Mouse (Mus musculus) embryonic facial prominence, embryonic 12.5 days (tissue): Measurements from ENCODE around the gene Pemt. TPM values are rescaled to one million over a fixed set of nuclear protein-coding genes. Genes with fewer than 3 reads are reported as not detected.

Experiments
- ATAC-seq: fragments of 200-750 bp; cut with Nextera tagmentation; 2 replicates; pipeline ENCODE4 v1.8.0; 2017; ENCODE audit not compliant: insufficient number of reproducible peaks, insufficient read depth, low FRiP score, low TSS enrichment
- H3K27ac ChIP-seq: fragments of 300-500 bp; sonication (generic); 2 replicates; pipeline ENCODE4 v1.5.1; 2016; ENCODE audit warnings: mild to moderate bottlenecking
- H3K27me3 ChIP-seq: fragments of 300-500 bp; sonication (generic); 2 replicates; pipeline ENCODE4 v1.6.1; 2016; ENCODE audit warnings: mild to moderate bottlenecking, moderate library complexity
- H3K36me3 ChIP-seq: fragments of 300-500 bp; sonication (generic); 2 replicates; pipeline ENCODE4 v1.6.1; 2016; ENCODE audit warnings: mild to moderate bottlenecking
- H3K4me1 ChIP-seq: fragments of 300-500 bp; sonication (generic); 2 replicates; pipeline ENCODE4 v1.6.1; 2016
- H3K4me2 ChIP-seq: fragments of 300-500 bp; sonication (generic); replicated peaks from 2 replicates; pipeline ENCODE4 v1.6.1; 2016; ENCODE audit warnings: mild to moderate bottlenecking, moderate library complexity
- H3K4me3 ChIP-seq: fragments of 300-500 bp; sonication (generic); 2 replicates; pipeline ENCODE4 v1.5.1; 2016; ENCODE audit warnings: mild to moderate bottlenecking
- H3K9ac ChIP-seq: fragments of 300-500 bp; sonication (generic); 2 replicates; pipeline ENCODE4 v1.6.1; 2016; ENCODE audit warnings: mild to moderate bottlenecking, moderate library complexity
- H3K9me3 ChIP-seq: fragments of 300-500 bp; sonication (generic); 2 replicates; pipeline ENCODE4 v1.6.1; 2016; ENCODE audit warnings: mild to moderate bottlenecking, moderate library complexity
- WGBS: fragments of 180-500 bp; shearing (Covaris S2); methylation state at CpG from one replicate; pipeline ENCODE4 v1.1.7; 2016; 5-methylcytosine and 5-hydroxymethylcytosine counted together
- polyA plus RNA-seq: library from polyadenylated mRNA; unstranded; fragments of >200 nt; fragmentation: Nextera tagmentation; extraction: Ambion mirVana; gene quantifications from 2 replicates; pipeline ENCODE4 v1.2.1, GENCODE M21; 2016

Gene Pemt
- polyA plus RNA-seq, 1 experiment from 2014 or later, result 4.0 TPM

DNA sequence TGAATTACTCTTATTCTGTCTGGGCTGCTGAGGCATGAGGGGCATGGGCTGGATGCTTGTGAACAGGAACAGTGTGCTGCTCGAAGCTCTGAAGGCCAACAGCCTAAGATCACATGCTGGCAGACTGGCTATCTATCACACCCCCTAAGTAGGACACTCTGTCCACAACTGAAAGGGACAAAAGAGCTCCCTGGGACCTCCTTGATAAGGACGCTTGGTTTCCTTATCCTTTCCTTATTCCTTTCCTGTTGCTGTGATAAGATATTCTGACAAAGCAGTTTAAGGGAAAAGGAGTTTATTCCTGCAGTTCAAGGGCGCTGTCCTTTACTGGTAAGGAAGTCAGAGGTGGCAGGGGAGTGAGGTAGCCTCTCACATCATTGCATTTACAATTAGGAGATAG lies 105.6 kb downstream of the Pemt start:
- no peak for ATAC-seq
- H3K27me3 ChIP-seq, result 0 out of 2 replicates have a peak, but pooled peaks cover 6% of the 10 kb centered on the region
- no peak overlapping the region for H3K4me3 ChIP-seq
- no peak overlapping the region for H3K27ac ChIP-seq
- H3K9ac ChIP-seq, result no peak overlapping the region
- 0 out of 2 replicates have a peak, but pooled peaks cover 3% of the 10 kb centered on the region for H3K9me3 ChIP-seq
- WGBS, result 71% methylated on average over 3 of the region's 3 CpGs
- H3K4me1 ChIP-seq, result no peaks in the 10 kb centered on the region
- H3K4me2 ChIP-seq, result no peak overlapping the region
- H3K36me3 ChIP-seq, result no peaks in the 10 kb centered on the region

DNA sequence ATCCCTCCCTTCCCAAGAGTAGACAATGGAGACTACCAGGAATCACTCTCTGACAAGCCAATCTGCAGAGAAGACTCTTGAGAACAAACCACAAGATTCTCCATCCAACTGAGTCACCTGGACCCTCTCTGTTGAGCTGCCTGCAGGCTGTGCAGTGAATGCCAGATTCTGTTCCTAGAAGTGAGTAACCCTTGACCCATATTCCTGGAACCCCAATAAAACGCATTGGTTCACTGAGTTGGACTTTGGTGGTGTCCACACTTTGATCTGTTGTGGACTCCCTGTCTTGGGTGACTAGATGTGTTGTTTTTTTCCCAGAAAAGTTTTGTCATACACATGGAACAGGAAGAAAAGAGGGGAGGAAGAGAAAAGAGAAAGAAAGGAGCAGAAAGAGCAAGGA lies 106.5 kb downstream of the Pemt start:
- Histone ChIP-seq H3K27me3 (0 out of 2 replicates have a peak, but pooled peaks cover 6% of the 10 kb centered on the region), H3K4me3 (no peak overlapping the region), H3K4me2 (no peak overlapping the region), H3K9me3 (0 out of 2 replicates have a peak, but pooled peaks cover 3% of the 10 kb centered on the region), H3K4me1 (no peaks in the 10 kb centered on the region), H3K9ac (no peak overlapping the region), H3K36me3 (no peaks in the 10 kb centered on the region), H3K27ac (no peak overlapping the region)
- 77% methylated on average over 1 of the region's 1 CpGs for WGBS
- no peak for ATAC-seq

DNA sequence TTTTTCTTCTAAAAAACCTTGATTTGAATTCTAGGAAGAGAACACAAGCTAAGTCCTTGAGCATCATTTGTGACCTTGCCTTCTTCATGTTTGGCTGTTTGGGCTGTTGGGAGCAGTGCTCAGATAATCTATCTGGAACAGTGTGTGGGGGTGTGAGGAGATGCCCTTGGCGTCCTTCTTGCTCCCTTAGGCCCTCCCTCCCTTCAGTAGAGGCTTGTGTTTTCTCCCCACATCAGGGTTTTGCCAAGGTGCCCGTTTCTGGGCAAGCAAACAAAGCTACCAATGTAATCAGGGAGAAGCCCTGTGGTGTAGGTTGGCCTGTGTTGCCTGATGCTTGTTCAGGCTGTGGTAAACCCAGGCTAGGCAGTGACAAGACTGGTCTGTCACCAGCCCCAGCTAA lies 108.7 kb downstream of the Pemt start:
- Histone ChIP-seq H3K27me3 (0 out of 2 replicates have a peak, but pooled peaks cover 6% of the 10 kb centered on the region), H3K4me2 (no peak overlapping the region), H3K27ac (no peak overlapping the region), H3K4me3 (no peak overlapping the region), H3K9me3 (0 out of 2 replicates have a peak, but pooled peaks cover 3% of the 10 kb centered on the region), H3K9ac (no peak overlapping the region), H3K36me3 (no peaks in the 10 kb centered on the region), H3K4me1 (no peaks in the 10 kb centered on the region; the same call in 1 of the 2 replicates)
- 48% methylated on average over 2 of the region's 2 CpGs for WGBS
- ATAC-seq, result no peak

DNA sequence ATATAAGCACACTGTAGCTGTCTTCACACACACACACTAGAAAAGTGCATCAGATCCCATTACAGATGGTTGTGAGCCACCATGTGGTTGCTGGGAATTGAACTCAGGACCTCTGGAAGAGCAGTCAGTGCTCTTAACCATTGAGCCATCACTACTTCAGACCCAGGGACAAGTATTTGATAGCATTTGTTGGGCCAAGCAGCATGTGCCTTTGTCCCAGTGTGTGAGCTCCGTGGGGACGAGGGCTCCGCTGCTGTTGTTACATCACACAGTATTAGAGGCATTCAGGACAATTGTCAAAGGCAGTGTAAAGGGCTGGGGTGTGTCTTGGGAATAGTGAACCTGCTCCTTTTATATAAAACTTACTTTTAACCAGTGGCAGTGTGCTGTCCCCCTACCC lies 109.3 kb downstream of the Pemt start:
- 81% methylated on average over 3 of the region's 3 CpGs for WGBS
- Histone ChIP-seq H3K36me3 (no peaks in the 10 kb centered on the region), H3K9ac (no peak overlapping the region), H3K27ac (no peak overlapping the region), H3K9me3 (0 out of 2 replicates have a peak, but pooled peaks cover 3% of the 10 kb centered on the region), H3K4me3 (no peak overlapping the region), H3K27me3 (0 out of 2 replicates have a peak, but pooled peaks cover 6% of the 10 kb centered on the region), H3K4me2 (no peak overlapping the region), H3K4me1 (no peaks in the 10 kb centered on the region; the same call in 1 of the 2 replicates)
- ATAC-seq, result no peak

DNA sequence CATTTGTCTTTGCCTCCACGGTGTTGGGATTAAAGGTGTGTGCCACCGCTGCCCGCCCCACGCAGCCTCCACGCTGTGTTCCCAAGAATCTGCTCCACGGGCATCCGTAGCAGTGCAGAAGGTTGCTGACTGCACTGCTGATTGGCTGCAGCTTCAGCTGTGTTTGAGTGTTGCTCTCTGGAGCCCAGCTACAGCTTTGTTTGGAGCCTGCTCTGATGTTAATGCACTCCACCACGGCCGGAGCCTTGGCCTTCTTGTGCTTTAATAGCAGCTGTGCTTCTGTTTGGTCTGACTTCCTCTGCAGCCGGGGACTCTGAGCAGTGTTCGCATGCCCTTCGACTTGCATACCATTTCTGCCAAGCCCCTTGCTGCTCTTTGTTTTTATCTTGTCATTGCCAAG lies 112.3 kb downstream of the Pemt start:
- H3K4me3 ChIP-seq, result no peak overlapping the region
- WGBS, result 51% methylated on average over 12 of the region's 12 CpGs
- H3K4me1 ChIP-seq, result no peaks in the 10 kb centered on the region; the same call in 1 of the 2 replicates
- H3K9me3 ChIP-seq, result no peaks in the 10 kb centered on the region
- no peak for ATAC-seq
- H3K27me3 ChIP-seq, result 0 out of 2 replicates have a peak, but pooled peaks cover 3% of the 10 kb centered on the region
- H3K4me2 ChIP-seq, result no peak overlapping the region
- H3K36me3 ChIP-seq, result no peaks in the 10 kb centered on the region
- H3K27ac ChIP-seq, result 0 out of 2 replicates have a peak overlapping the region, but pooled peaks have one; percentile 23
- H3K9ac ChIP-seq, result no peak overlapping the region

DNA sequence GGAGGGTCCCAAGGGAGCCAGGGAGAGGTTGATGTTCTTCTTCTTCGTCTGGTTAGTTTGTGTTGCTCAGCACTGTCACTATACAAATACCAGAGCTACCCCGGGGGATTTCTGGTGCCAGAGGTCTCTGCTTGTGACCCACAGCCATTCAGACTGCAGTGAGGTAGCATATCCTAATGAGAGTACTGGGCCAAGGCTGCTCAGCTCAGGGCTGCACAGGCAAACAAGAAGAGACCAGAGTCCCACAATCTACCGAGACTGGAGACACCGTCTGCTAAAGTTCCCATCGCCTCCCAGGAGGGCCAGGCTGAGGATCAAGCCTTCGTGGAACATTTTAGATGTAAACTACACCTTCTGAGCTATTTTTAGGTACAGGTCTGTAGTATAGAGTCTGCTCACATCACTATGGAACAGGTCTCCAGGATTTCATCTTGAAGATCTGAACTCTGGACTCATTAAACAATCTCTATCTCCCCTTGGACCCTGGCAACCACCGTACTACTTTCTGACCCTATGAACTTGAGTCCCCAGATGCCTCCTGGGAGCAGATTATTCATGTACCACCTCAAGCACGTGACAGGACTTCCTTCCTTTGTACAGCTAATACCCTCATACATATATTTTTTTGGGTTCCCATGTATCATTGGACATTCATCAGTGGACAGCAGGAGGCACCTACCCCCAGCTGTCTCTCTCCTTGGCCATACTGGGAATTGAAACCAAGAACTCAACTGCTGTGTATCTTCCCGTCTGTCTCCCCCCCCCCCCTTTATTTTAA lies 113.5 kb downstream of the Pemt start:
- WGBS, result 64% methylated on average over 9 of the region's 9 CpGs

DNA sequence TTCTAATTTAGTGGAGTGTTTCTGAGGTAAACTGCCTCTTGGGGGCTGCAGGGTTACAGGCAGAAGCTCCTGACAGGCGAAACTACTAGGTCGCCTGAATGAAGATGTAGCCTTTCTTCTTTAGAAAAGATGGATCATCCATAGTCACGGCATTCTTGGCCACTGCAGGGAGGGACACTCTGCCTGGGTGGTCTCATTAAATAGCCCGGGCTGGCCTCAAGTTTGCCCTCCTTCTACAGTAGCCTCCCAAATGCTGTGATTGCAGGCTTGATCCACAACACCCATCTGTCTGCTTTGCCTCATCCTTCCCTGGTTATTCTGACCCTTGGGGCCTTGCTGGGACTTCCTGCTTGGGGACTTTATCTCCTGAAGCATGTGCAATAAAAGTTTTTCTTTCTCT lies 116.3 kb downstream of the Pemt start:
- H3K9me3 ChIP-seq, result no peaks in the 10 kb centered on the region
- H3K36me3 ChIP-seq, result no peaks in the 10 kb centered on the region
- no peaks in the 10 kb centered on the region; the same call in 1 of the 2 replicates for H3K4me1 ChIP-seq
- no peak overlapping the region for H3K9ac ChIP-seq
- no peaks in the 10 kb centered on the region for H3K27me3 ChIP-seq
- no peak for ATAC-seq
- 62% methylated on average over 4 of the region's 4 CpGs for WGBS
- H3K4me3 ChIP-seq, result no peak overlapping the region
- H3K4me2 ChIP-seq, result no peak overlapping the region
- H3K27ac ChIP-seq, result no peak overlapping the region

More for the DNA sequence above, 113.5 kb downstream of the Pemt start:
- Histone ChIP-seq H3K27me3 (no peaks in the 10 kb centered on the region), H3K9me3 (no peaks in the 10 kb centered on the region), H3K27ac (no peak overlapping the region), H3K4me3 (no peak overlapping the region), H3K4me2 (no peak overlapping the region), H3K9ac (no peak overlapping the region), H3K4me1 (no peaks in the 10 kb centered on the region; the same call in 1 of the 2 replicates), H3K36me3 (no peaks in the 10 kb centered on the region)
- ATAC-seq, result no peak

DNA sequence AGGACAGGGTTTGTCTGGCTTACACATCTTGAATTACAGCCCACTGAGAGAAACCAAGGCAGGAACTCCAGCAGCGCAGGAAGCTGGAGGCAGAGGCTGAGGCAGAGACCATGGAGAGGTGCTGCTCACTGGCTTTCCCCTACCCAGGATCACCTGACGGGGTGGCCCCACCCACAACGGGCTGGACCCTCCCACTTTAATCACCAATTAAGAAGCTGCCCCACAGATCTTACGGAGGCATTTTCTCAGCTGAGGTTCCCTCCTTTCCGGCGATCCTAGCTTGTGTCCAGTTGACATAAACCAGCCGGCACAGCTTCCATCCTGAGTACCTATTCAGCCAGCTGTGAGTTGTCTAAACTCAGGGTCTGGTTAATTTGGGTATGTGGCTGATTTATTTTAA lies 125.0 kb downstream of the Pemt start:
- Histone ChIP-seq H3K4me3 (no peak overlapping the region), H3K9me3 (no peaks in the 10 kb centered on the region), H3K36me3 (no peaks in the 10 kb centered on the region), H3K4me1 (no peaks in the 10 kb centered on the region), H3K4me2 (no peak overlapping the region; the same call in 1 of the 2 replicates), H3K9ac (no peak overlapping the region), H3K27me3 (no peaks in the 10 kb centered on the region; the same call in 1 of the 2 replicates), H3K27ac (no peak overlapping the region)
- 16% methylated on average over 7 of the region's 7 CpGs for WGBS
- ATAC-seq, result no peak

Other genes with a start within 250 kb of the Pemt start
- gene Flcn, start 236.5 kb downstream of the Pemt start, polyA plus RNA-seq, result 37.0 and 39.2 TPM in 2 replicates
- gene Nt5m, start 207.0 kb downstream of the Pemt start, polyA plus RNA-seq, result 42.9 and 43.0 TPM in 2 replicates
- gene Cops3, start 206.7 kb downstream of the Pemt start, polyA plus RNA-seq, result 200 and 218 TPM in 2 replicates
- gene Med9, start 98.3 kb downstream of the Pemt start, polyA plus RNA-seq, result 36.7 and 38.9 TPM in 2 replicates
- 2.6 and 3.2 TPM in 2 replicates for gene Rasd1, start 81.5 kb downstream of the Pemt start, polyA plus RNA-seq
- 35.6 and 36.4 TPM in 2 replicates for gene Rai1, start 58.5 kb upstream of the Pemt start, polyA plus RNA-seq
- 54.8 and 56.6 TPM in 2 replicates for gene Srebf1, start 176.1 kb upstream of the Pemt start, polyA plus RNA-seq